Mouse (Mus musculus) stomach, postnatal 0 days (tissue): ENCODE data around the gene Bex6. TPM values are rescaled to one million over a fixed set of nuclear protein-coding genes. Genes with fewer than 3 reads are reported as not detected.

Source experiments
- ATAC-seq: fragments of 200-750 bp; cut with Nextera tagmentation; 2 replicates; pipeline ENCODE4 v1.8.0; 2017; ENCODE audit not compliant: low FRiP score, low TSS enrichment
- DNase-seq: peaks from one replicate; pipeline ENCODE4 v3.0.0-alpha.2; 2016; ENCODE audit warnings: low spot score
- H3K27ac ChIP-seq: fragments of 300-500 bp; sonication (generic); replicated peaks from 2 replicates; pipeline ENCODE4 v1.5.1; 2014; ENCODE audit warnings: mild to moderate bottlenecking, control low read depth
- H3K27me3 ChIP-seq: fragments of 300-500 bp; sonication (generic); 2 replicates; pipeline ENCODE4 v1.6.1; 2014; ENCODE audit warnings: low read length; ENCODE audit not compliant: control insufficient read depth, insufficient read depth
- H3K36me3 ChIP-seq: fragments of 300-500 bp; sonication (generic); 2 replicates; pipeline ENCODE4 v1.6.1; 2014; ENCODE audit warnings: low read length, mixed read lengths; ENCODE audit not compliant: control insufficient read depth, insufficient read depth
- H3K4me1 ChIP-seq: fragments of 300-500 bp; sonication (generic); replicated peaks from 2 replicates; pipeline ENCODE4 v1.6.1; 2014; ENCODE audit warnings: antibody characterized with exemption; ENCODE audit not compliant: control insufficient read depth, insufficient read depth
- H3K4me2 ChIP-seq: fragments of 300-500 bp; sonication (generic); replicated peaks from 2 replicates; pipeline ENCODE4 v1.6.1; 2014; ENCODE audit warnings: low read depth, mild to moderate bottlenecking, control low read depth, moderate library complexity
- H3K4me3 ChIP-seq: fragments of 300-500 bp; sonication (generic); 2 replicates; pipeline ENCODE4 v1.5.1; 2014; ENCODE audit warnings: low read depth, low read length, control low read depth
- H3K9ac ChIP-seq: fragments of 300-500 bp; sonication (generic); 2 replicates; pipeline ENCODE4 v1.6.1; 2014; ENCODE audit warnings: mild to moderate bottlenecking, low read length, control low read depth, mixed read lengths
- H3K9me3 ChIP-seq: fragments of 300-500 bp; sonication (generic); 2 replicates; pipeline ENCODE4 v1.6.1; 2016; ENCODE audit warnings: low read length; ENCODE audit not compliant: control insufficient read depth
- CTCF ChIP-seq: IDR thresholded peaks from 2 replicates; pipeline ENCODE4 v1.5.1; 2016; ENCODE audit warnings: antibody characterized with exemption, low read depth, mild to moderate bottlenecking, moderate library complexity
- EP300 ChIP-seq: optimal IDR thresholded peaks from 2 replicates; pipeline ENCODE3; 2016; ENCODE audit warnings: antibody characterized with exemption
- WGBS: fragments of 180-500 bp; shearing (Covaris S2); extraction: QIAGEN DNeasy Blood & Tissue Kit; methylation state at CpG from one replicate; pipeline ENCODE4 v1.1.7; 2014; 5-methylcytosine and 5-hydroxymethylcytosine counted together
- polyA plus RNA-seq: library from polyadenylated mRNA; unstranded; fragments of >200 nt; fragmentation: Nextera tagmentation; extraction: Ambion mirVana; gene quantifications from 2 replicates; pipeline ENCODE4 v1.2.1, GENCODE M21; 2015

Gene Bex6
- polyA plus RNA-seq, 1 experiment from 2014 or later, result not detected

GRCm38 (mm10) chr16:32158966-32159365 lies 20.7 kb upstream of the Bex6 start:
- no peak overlapping the region for H3K9ac ChIP-seq
- DNase-seq (no peak), ATAC-seq (no peak)
- H3K9me3 ChIP-seq, result no peaks in the 10 kb centered on the region
- TF ChIP-seq CTCF, result no peak
- TF ChIP-seq EP300, result no peak
- H3K27me3 ChIP-seq, result no peaks in the 10 kb centered on the region
- H3K4me1 ChIP-seq, result no peaks in the 10 kb centered on the region
- no peak overlapping the region for H3K4me3 ChIP-seq
- no peak overlapping the region for H3K4me2 ChIP-seq
- no peak overlapping the region for H3K27ac ChIP-seq
- 84% methylated on average over 3 of the region's 3 CpGs for WGBS
- H3K36me3 ChIP-seq, result no peaks in the 10 kb centered on the region

GRCm38 (mm10) chr16:32160742-32161323 lies 18.8 kb upstream of the Bex6 start:
- ATAC-seq (no peak), DNase-seq (no peak)
- 0 out of 2 replicates have a peak, but pooled peaks cover 4% of the 10 kb centered on the region for H3K4me1 ChIP-seq
- no peaks in the 10 kb centered on the region for H3K9me3 ChIP-seq
- no peak overlapping the region for H3K4me2 ChIP-seq
- no peaks in the 10 kb centered on the region for H3K36me3 ChIP-seq
- TF ChIP-seq CTCF, result no peak
- no peak for TF ChIP-seq EP300
- H3K27ac ChIP-seq, result no peak overlapping the region
- WGBS, result 83% methylated on average over 9 of the region's 9 CpGs
- H3K9ac ChIP-seq, result no peak overlapping the region
- no peak overlapping the region for H3K4me3 ChIP-seq
- no peaks in the 10 kb centered on the region for H3K27me3 ChIP-seq

GRCm38 (mm10) chr16:32163392-32163791 lies 16.2 kb upstream of the Bex6 start:
- no peak overlapping the region for H3K4me3 ChIP-seq
- H3K4me2 ChIP-seq, result no peak overlapping the region; the same call in 1 of the 2 replicates
- H3K4me1 ChIP-seq, result 0 out of 2 replicates have a peak, but pooled peaks cover 4% of the 10 kb centered on the region
- no peaks in the 10 kb centered on the region for H3K27me3 ChIP-seq
- ATAC-seq, result no peak
- no peaks in the 10 kb centered on the region for H3K36me3 ChIP-seq
- WGBS, result 69% methylated on average over 4 of the region's 4 CpGs
- no peaks in the 10 kb centered on the region for H3K9me3 ChIP-seq
- H3K9ac ChIP-seq, result no peak overlapping the region; the same call in 1 of the 2 replicates
- no peak for DNase-seq
- TF ChIP-seq CTCF (no peak), EP300 (no peak)
- H3K27ac ChIP-seq, result no peak overlapping the region

GRCm38 (mm10) chr16:32163891-32164290 lies 15.7 kb upstream of the Bex6 start:
- Histone ChIP-seq H3K27me3 (no peaks in the 10 kb centered on the region), H3K4me1 (0 out of 2 replicates have a peak, but pooled peaks cover 4% of the 10 kb centered on the region), H3K27ac (no peak overlapping the region), H3K4me3 (peak overlapping the region; percentile 34; the same call in 1 of the 2 replicates), H3K4me2 (peak overlapping the region; percentile 52), H3K36me3 (no peaks in the 10 kb centered on the region), H3K9me3 (no peaks in the 10 kb centered on the region), H3K9ac (no peak overlapping the region)
- TF ChIP-seq EP300, result no peak
- no peak for TF ChIP-seq CTCF
- 72% methylated on average over 5 of the region's 5 CpGs for WGBS
- no peak for DNase-seq
- no peak for ATAC-seq

GRCm38 (mm10) chr16:32164396-32165027 lies 15.1 kb upstream of the Bex6 start:
- peak overlapping the region; percentile 52; the same call in 1 of the 2 replicates for H3K9ac ChIP-seq
- ATAC-seq, result no peak
- no peaks in the 10 kb centered on the region for H3K9me3 ChIP-seq
- H3K4me1 ChIP-seq, result 0 out of 2 replicates have a peak, but pooled peaks cover 4% of the 10 kb centered on the region
- H3K27ac ChIP-seq, result peak overlapping the region; percentile 25; the same call in 1 of the 2 replicates
- 70% methylated on average over 19 of the region's 19 CpGs for WGBS
- TF ChIP-seq CTCF (no peak), EP300 (no peak)
- peak overlapping the region; percentile 34 for H3K4me3 ChIP-seq
- peak overlapping the region; percentile 52 for H3K4me2 ChIP-seq
- no peaks in the 10 kb centered on the region for H3K36me3 ChIP-seq
- no peak for DNase-seq
- no peaks in the 10 kb centered on the region for H3K27me3 ChIP-seq
